Mouse (Mus musculus): ENCODE measurements around the gene Colgalt2.
"Not testable (repeated sequence)": the region's sequence is repeated elsewhere in the genome, so short reads cannot be mapped to it uniquely, and the experiment has no call there.

DNA sequence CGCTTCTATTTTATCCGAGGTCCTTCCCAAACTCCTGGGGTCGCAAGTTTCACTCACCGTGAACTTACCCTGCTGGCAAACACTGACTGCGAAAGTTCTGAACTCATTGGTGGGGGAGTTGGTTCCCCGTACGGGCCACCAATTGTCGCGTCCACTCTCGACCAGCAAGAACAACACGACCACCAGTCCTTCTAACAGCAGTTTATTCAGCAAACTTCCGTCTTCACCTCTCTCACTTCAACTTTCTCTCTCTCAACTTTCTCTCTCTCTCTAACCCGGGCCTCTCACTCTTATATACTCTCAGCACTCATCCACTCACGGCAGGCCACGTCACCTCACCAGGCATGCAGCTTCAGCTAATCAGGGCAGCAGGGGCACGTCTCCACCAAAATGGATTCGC is 37.9 kb downstream of the Colgalt2 start:
- TF ChIP-seq CTCF (IDR thresholded peaks at IDR 0.05; ENCODE audit: extremely low read depth, insufficient read length, insufficient replicate concordance, low read depth, low read length); POLR2A (IDR thresholded peaks at IDR 0.05; ENCODE audit: low read depth, low read length): not testable (repeated sequence)

All from small intestine, adult 2 months (tissue).